Mouse (Mus musculus): ENCODE data around the gene Fzd2.

DNA sequence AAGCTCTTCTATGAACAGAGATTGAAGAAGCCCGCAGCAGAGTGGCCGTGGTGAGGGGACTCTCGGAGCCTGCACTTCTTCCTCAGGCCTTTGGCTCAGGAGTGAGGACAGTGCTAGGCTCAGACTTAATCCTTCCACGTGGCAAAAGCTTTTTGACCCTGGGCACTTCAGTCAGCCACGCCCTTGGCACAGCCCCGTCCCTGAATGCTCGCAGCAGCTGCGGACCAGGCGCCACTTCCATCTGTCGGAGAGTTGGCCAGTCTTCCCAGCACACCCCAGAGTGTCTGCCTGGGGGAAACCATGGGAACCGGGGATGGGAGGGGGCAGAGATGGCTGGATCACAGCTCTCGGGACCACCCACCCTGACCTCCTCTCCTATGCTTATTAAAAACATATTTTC is 32.7 kb downstream of the Fzd2 start:
- TF ChIP-seq CTCF (IDR thresholded peaks at IDR 0.05; ENCODE audit: borderline replicate concordance, insufficient read depth, low read depth, low read length) (no peak), POLR2A (IDR thresholded peaks at IDR 0.05; ENCODE audit: borderline replicate concordance, insufficient read depth, low read length) (no peak)
